Mouse (Mus musculus) small intestine, adult 2 months (tissue): Measurements from ENCODE around the gene Gne.

Experiments used
- CTCF ChIP-seq: fragments of 200-500 bp; IDR thresholded peaks from 2 replicates; pipeline ENCODE4 v1.5.1; 2012; ENCODE audit warnings: low read depth, mild to moderate bottlenecking, control low read depth, inconsistent platforms, low read length, moderate library complexity, mixed read lengths; ENCODE audit not compliant: insufficient replicate concordance, insufficient read length; ENCODE audit errors: extremely low read depth
- POLR2A ChIP-seq: fragments of 200-500 bp; IDR thresholded peaks from 2 replicates; pipeline ENCODE4 v1.6.1; 2012; ENCODE audit warnings: low read depth, mild to moderate bottlenecking, control low read depth, inconsistent platforms, low read length, moderate library complexity

GRCm38 (mm10) chr4:44023681-44024080 lies 60.3 kb downstream of the Gne start:
- TF ChIP-seq POLR2A: no peak
- no peak for TF ChIP-seq CTCF
